Mouse (Mus musculus): Measurements from ENCODE around the gene Gja10. TPM values are rescaled to one million over a fixed set of nuclear protein-coding genes. Genes with fewer than 3 reads are reported as not detected.

Gja10 gene
- total RNA-seq, 1 experiment from 2014 or later = not detected

DNA sequence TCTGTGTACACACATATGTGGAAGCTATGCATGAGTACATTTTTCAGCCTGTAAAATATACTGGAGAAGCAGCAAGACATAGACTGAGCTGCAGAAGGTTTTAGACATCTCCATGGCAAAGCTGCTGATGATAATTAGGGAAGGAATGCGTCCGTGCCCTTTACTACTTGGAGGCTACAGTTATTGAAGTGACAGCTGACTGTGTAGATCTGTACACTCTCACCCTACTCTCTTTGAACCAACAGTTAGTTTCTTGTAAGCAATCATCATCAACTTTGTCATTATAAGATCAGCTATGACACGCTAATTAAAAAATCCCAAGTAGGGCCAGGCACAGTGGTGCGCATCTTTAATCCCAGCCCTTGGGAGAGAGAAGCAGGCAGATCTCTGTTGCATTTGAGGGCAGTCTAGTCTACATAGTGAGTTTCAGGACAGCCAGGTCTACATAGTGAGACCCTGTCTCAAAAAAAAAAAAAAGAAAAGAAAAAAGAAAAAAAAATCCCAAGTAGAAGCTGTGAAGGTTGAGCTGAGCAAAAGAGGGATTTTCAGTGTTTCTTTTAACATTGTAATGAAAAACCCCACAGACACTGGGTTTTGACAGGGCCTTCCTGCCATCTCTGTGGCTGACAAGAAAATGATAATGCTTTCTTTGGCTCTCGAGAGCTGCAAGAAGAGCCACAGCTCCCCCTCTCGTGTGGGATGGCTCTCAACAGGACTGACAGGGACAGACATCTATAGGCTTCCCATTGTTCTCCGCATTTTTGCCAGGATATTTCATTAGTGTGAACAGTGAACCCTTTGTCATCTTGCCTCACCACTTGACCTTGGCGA is 41.6 kb downstream of the Gja10 start:
- DNase-seq = no peak

GRCm38 (mm10) chr4:32560246-32560645 is 42.3 kb downstream of the Gja10 start:
- DNase-seq = no peak

GRCm38 (mm10) chr4:32555506-32555905 is 47.1 kb downstream of the Gja10 start:
- no peak for DNase-seq

DNA sequence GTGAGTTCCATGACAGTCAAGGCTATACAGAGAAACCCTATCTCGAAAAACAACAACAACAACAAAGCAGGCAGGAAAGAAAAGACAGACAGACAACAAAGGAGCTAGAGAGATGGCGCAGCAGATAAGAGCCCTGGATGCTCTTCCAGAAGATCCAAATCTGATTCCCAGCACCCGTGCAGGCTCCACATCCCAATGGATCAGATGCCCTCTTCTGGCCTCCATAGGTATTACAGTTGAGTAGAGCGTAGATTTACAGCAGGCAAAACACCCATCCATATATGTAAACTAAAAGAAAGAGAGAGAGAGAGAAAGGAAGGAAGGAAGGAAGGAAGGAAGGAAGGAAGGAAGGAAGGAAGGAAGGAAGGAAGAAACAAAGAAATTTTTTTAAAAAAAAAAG is 51.2 kb downstream of the Gja10 start:
- no peak for DNase-seq

GRCm38 (mm10) chr4:32549150-32549549 is 53.4 kb downstream of the Gja10 start:
- DNase-seq = no peak

Other genes with a start within 250 kb of the Gja10 start
- gene Casp8ap2, start 12.7 kb upstream of the Gja10 start, total RNA-seq (2021) = 10.2 and 11.6 TPM in 2 replicates
- 29.9 and 36.3 TPM in 2 replicates for gene Mdn1, start 54.4 kb upstream of the Gja10 start, total RNA-seq (2021)
- gene Lyrm2, start 197.5 kb upstream of the Gja10 start, total RNA-seq (2021) = 65.9 and 72.1 TPM in 2 replicates